Mouse (Mus musculus) megakaryocyte-erythroid progenitor cell, adult 5-6 weeks (primary cell): Measurements from ENCODE around the gene Ube2j2. TPM values are rescaled to one million over a fixed set of nuclear protein-coding genes. Genes with fewer than 3 reads are reported as not detected.

Experiments used
- total RNA-seq, 2 experiments: library from RNA; stranded (forward) in 1 of 2; stranded (reverse) in 1 of 2; fragments of 200-1000, 215-1000 nt in 1 of 2; fragments of >200 nt in 1 of 2; fragmentation: Nextera tagmentation in 1 of 2; gene quantifications; 2 replicates each; pipeline ENCODE4 v1.2.3; 2014 to 2017

Ube2j2 gene
- total RNA-seq, 2 experiments from 2014 or later: 111 to 145 TPM

Other genes with a start within 250 kb of the Ube2j2 start
- gene Fndc10, start 249.5 kb upstream of the Ube2j2 start, total RNA-seq (2014; fragmentation: Nextera tagmentation): 1.1 and 2.8 TPM in 2 replicates
- 0.33 and 0.88 TPM in 2 replicates for gene Fndc10, start 249.5 kb upstream of the Ube2j2 start, total RNA-seq (2017)
- 83.5 and 90.2 TPM in 2 replicates for gene Ssu72, start 239.0 kb upstream of the Ube2j2 start, total RNA-seq (2014; fragmentation: Nextera tagmentation)
- 75.3 and 94.1 TPM in 2 replicates for gene Ssu72, start 239.0 kb upstream of the Ube2j2 start, total RNA-seq (2017)
- 0.17 and 0.20 TPM in 2 replicates for gene Tmem240, start 209.0 kb upstream of the Ube2j2 start, total RNA-seq (2014; fragmentation: Nextera tagmentation)
- gene Tmem240, start 209.0 kb upstream of the Ube2j2 start, total RNA-seq (2017): under 0.01 and 0.65 TPM in 2 replicates
- 123 and 206 TPM in 2 replicates for gene Atad3a, start 182.7 kb upstream of the Ube2j2 start, total RNA-seq (2014; fragmentation: Nextera tagmentation)
- 95.3 and 123 TPM in 2 replicates for gene Atad3a, start 182.7 kb upstream of the Ube2j2 start, total RNA-seq (2017)
- gene Vwa1, start 169.1 kb upstream of the Ube2j2 start, total RNA-seq (2014; fragmentation: Nextera tagmentation): not detected in 2 replicates
- 0.08 and 0.19 TPM in 2 replicates for gene Vwa1, start 169.1 kb upstream of the Ube2j2 start, total RNA-seq (2017)
- not detected in 2 replicates for gene Tmem88b, start 158.0 kb upstream of the Ube2j2 start, total RNA-seq (2014; fragmentation: Nextera tagmentation)
- 0.09 TPM in 1 of 2 replicates, not detected in the other for gene Tmem88b, start 158.0 kb upstream of the Ube2j2 start, total RNA-seq (2017)
- not detected in 2 replicates for gene Ankrd65, start 153.4 kb upstream of the Ube2j2 start, total RNA-seq (2014; fragmentation: Nextera tagmentation)
- not detected in 2 replicates for gene Ankrd65, start 153.4 kb upstream of the Ube2j2 start, total RNA-seq (2017)
- 189 and 239 TPM in 2 replicates for gene Mrpl20, start 141.0 kb upstream of the Ube2j2 start, total RNA-seq (2014; fragmentation: Nextera tagmentation)
- 78.5 and 90.1 TPM in 2 replicates for gene Mrpl20, start 141.0 kb upstream of the Ube2j2 start, total RNA-seq (2017)
- gene Ccnl2, start 131.3 kb upstream of the Ube2j2 start, total RNA-seq (2014; fragmentation: Nextera tagmentation): 108 and 141 TPM in 2 replicates
- gene Ccnl2, start 131.3 kb upstream of the Ube2j2 start, total RNA-seq (2017): 86.9 and 94.2 TPM in 2 replicates
- gene Aurkaip1, start 112.6 kb upstream of the Ube2j2 start, total RNA-seq (2014; fragmentation: Nextera tagmentation): 108 and 182 TPM in 2 replicates
- gene Aurkaip1, start 112.6 kb upstream of the Ube2j2 start, total RNA-seq (2017): 127 and 137 TPM in 2 replicates
- not detected in 2 replicates for gene Mxra8, start 104.2 kb upstream of the Ube2j2 start, total RNA-seq (2014; fragmentation: Nextera tagmentation)
- gene Mxra8, start 104.2 kb upstream of the Ube2j2 start, total RNA-seq (2017): not detected in 2 replicates
- 24.2 and 49.5 TPM in 2 replicates for gene Dvl1, start 96.4 kb upstream of the Ube2j2 start, total RNA-seq (2014; fragmentation: Nextera tagmentation)
- 11.1 and 16.2 TPM in 2 replicates for gene Dvl1, start 96.4 kb upstream of the Ube2j2 start, total RNA-seq (2017)
- 1.2 TPM in 1 of 2 replicates, not detected in the other for gene Tas1r3, start 80.5 kb upstream of the Ube2j2 start, total RNA-seq (2014; fragmentation: Nextera tagmentation)
- 0.19 TPM in 1 of 2 replicates, not detected in the other for gene Tas1r3, start 80.5 kb upstream of the Ube2j2 start, total RNA-seq (2017)
- 8.2 and 13.3 TPM in 2 replicates for gene Cptp, start 74.4 kb upstream of the Ube2j2 start, total RNA-seq (2014; fragmentation: Nextera tagmentation)
- gene Cptp, start 74.4 kb upstream of the Ube2j2 start, total RNA-seq (2017): 6.4 and 8.2 TPM in 2 replicates
- 49.7 and 65.3 TPM in 2 replicates for gene Ints11, start 74.3 kb upstream of the Ube2j2 start, total RNA-seq (2014; fragmentation: Nextera tagmentation)
- 31.3 and 34.2 TPM in 2 replicates for gene Ints11, start 74.3 kb upstream of the Ube2j2 start, total RNA-seq (2017)
- 24.6 and 44.0 TPM in 2 replicates for gene Pusl1, start 52.0 kb upstream of the Ube2j2 start, total RNA-seq (2014; fragmentation: Nextera tagmentation)
- gene Pusl1, start 52.0 kb upstream of the Ube2j2 start, total RNA-seq (2017): 32.7 and 40.2 TPM in 2 replicates
- 25.4 and 27.8 TPM in 2 replicates for gene Acap3, start 52.0 kb upstream of the Ube2j2 start, total RNA-seq (2014; fragmentation: Nextera tagmentation)
- gene Acap3, start 52.0 kb upstream of the Ube2j2 start, total RNA-seq (2017): 9.0 and 23.4 TPM in 2 replicates
- 923 and 965 TPM in 2 replicates for gene C1qtnf12, start 18.5 kb downstream of the Ube2j2 start, total RNA-seq (2014; fragmentation: Nextera tagmentation)
- 161 and 357 TPM in 2 replicates for gene C1qtnf12, start 18.5 kb downstream of the Ube2j2 start, total RNA-seq (2017)
- gene B3galt6, start 48.8 kb downstream of the Ube2j2 start, total RNA-seq (2014; fragmentation: Nextera tagmentation): 7.6 and 9.4 TPM in 2 replicates
- 11.0 and 11.7 TPM in 2 replicates for gene B3galt6, start 48.8 kb downstream of the Ube2j2 start, total RNA-seq (2017)
- 48.2 and 74.4 TPM in 2 replicates for gene Sdf4, start 49.0 kb downstream of the Ube2j2 start, total RNA-seq (2014; fragmentation: Nextera tagmentation)
- gene Sdf4, start 49.0 kb downstream of the Ube2j2 start, total RNA-seq (2017): 137 and 143 TPM in 2 replicates
- 2.5 and 6.9 TPM in 2 replicates for gene Tnfrsf4, start 70.0 kb downstream of the Ube2j2 start, total RNA-seq (2014; fragmentation: Nextera tagmentation)
- gene Tnfrsf4, start 70.0 kb downstream of the Ube2j2 start, total RNA-seq (2017): 1.8 and 5.6 TPM in 2 replicates
- 3.7 and 7.5 TPM in 2 replicates for gene Tnfrsf18, start 82.3 kb downstream of the Ube2j2 start, total RNA-seq (2014; fragmentation: Nextera tagmentation)
- 2.6 and 7.0 TPM in 2 replicates for gene Tnfrsf18, start 82.3 kb downstream of the Ube2j2 start, total RNA-seq (2017)
- gene Ttll10, start 115.6 kb downstream of the Ube2j2 start, total RNA-seq (2014; fragmentation: Nextera tagmentation): not detected in 2 replicates
- gene Ttll10, start 115.6 kb downstream of the Ube2j2 start, total RNA-seq (2017): not detected in 2 replicates
- gene 9430015G10Rik, start 166.2 kb downstream of the Ube2j2 start, total RNA-seq (2014; fragmentation: Nextera tagmentation): 42.9 and 43.3 TPM in 2 replicates
- 33.9 and 38.2 TPM in 2 replicates for gene 9430015G10Rik, start 166.2 kb downstream of the Ube2j2 start, total RNA-seq (2017)
- gene Rnf223, start 186.7 kb downstream of the Ube2j2 start, total RNA-seq (2014; fragmentation: Nextera tagmentation): 1.1 TPM in 1 of 2 replicates, not detected in the other
- gene Rnf223, start 186.7 kb downstream of the Ube2j2 start, total RNA-seq (2017): not detected in 2 replicates